Mouse (Mus musculus) liver, embryonic 15.5 days (tissue): ENCODE measurements around the gene Vmn1r5. TPM values are rescaled to one million over a fixed set of nuclear protein-coding genes. Genes with fewer than 3 reads are reported as not detected.
"Not testable (repeated sequence)": the region's sequence is repeated elsewhere in the genome, so short reads cannot be mapped to it uniquely, and the experiment has no call there.

Experiments
- ATAC-seq: fragments of 200-750 bp; cut with Nextera tagmentation; 2 replicates; pipeline ENCODE4 v1.8.0; 2017; ENCODE audit warnings: moderate number of reproducible peaks, mild to moderate bottlenecking, moderate library complexity; ENCODE audit not compliant: insufficient read depth
- H3K27ac ChIP-seq: fragments of 300-500 bp; sonication (generic); replicated peaks from 2 replicates; pipeline ENCODE4 v1.5.1; 2015; ENCODE audit warnings: mild to moderate bottlenecking, inconsistent platforms
- H3K27me3 ChIP-seq: fragments of 300-500 bp; sonication (generic); 2 replicates; pipeline ENCODE4 v1.6.1; 2015; ENCODE audit warnings: mild to moderate bottlenecking, inconsistent platforms
- H3K36me3 ChIP-seq: fragments of 300-500 bp; sonication (generic); replicated peaks from 2 replicates; pipeline ENCODE4 v1.6.1; 2015; ENCODE audit warnings: moderate library complexity, mild to moderate bottlenecking, inconsistent platforms
- H3K4me1 ChIP-seq: fragments of 300-500 bp; sonication (generic); replicated peaks from 2 replicates; pipeline ENCODE4 v1.6.1; 2015; ENCODE audit warnings: inconsistent platforms
- H3K4me2 ChIP-seq: fragments of 300-500 bp; sonication (generic); 2 replicates; pipeline ENCODE4 v1.6.1; 2015; ENCODE audit warnings: moderate library complexity, mild to moderate bottlenecking, inconsistent platforms
- H3K4me3 ChIP-seq: fragments of 300-500 bp; sonication (generic); replicated peaks from 2 replicates; pipeline ENCODE4 v1.5.1; 2015; ENCODE audit warnings: mild to moderate bottlenecking, inconsistent platforms
- H3K9ac ChIP-seq: fragments of 300-500 bp; sonication (generic); 2 replicates; pipeline ENCODE4 v1.6.1; 2015; ENCODE audit warnings: moderate library complexity, mild to moderate bottlenecking, inconsistent platforms
- H3K9me3 ChIP-seq: fragments of 300-500 bp; sonication (generic); replicated peaks from 2 replicates; pipeline ENCODE4 v1.6.1; 2016; ENCODE audit warnings: inconsistent platforms
- WGBS: fragments of 180-500 bp; shearing (Covaris S2); methylation state at CpG from one replicate; pipeline ENCODE4 v1.1.7; 2015; ENCODE audit warnings: mixed read lengths; ENCODE audit not compliant: insufficient replicate concordance; 5-methylcytosine and 5-hydroxymethylcytosine counted together
- polyA plus RNA-seq: library from polyadenylated mRNA; unstranded; fragments of >200 nt; fragmentation: Nextera tagmentation; extraction: Ambion mirVana; gene quantifications from 2 replicates; pipeline ENCODE4 v1.2.1, GENCODE M21; 2015

Vmn1r5 gene
- not detected in 2 replicates for polyA plus RNA-seq

DNA sequence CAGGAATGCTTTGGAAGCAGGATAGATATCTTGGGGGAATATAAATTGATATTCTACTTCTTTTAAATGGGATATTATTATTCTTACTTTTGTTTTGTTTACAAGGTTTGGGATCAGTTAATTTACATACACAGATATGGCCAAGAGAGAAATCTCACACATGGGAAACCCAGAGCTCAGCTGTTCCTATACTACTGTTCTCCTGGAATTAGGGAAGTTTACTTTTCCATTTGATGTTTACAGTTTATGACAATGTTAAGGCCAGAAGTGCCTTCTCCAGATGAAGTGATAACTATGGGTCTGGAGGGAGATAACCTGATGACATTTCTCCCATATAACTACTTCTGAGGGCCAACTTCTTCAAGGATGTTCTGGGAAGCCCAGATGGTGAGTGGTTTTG is at the start of gene Vmn1r5:
Gene Vmn1r5, plus strand, starts transcription at position 301 of the 400 bp plus-strand sequence.
- Histone ChIP-seq H3K27ac (no peak within 1 kb of the TSS), H3K27me3 (no peaks in the 10 kb centered on the region), H3K4me3 (no peak within 1 kb of the TSS), H3K36me3 (no peaks in the 10 kb centered on the region), H3K4me1 (no peaks in the 10 kb centered on the region), H3K9me3 (no peaks in the 10 kb centered on the region), H3K4me2 (no peak within 1 kb of the TSS), H3K9ac (no peak within 1 kb of the TSS)
- no peak for ATAC-seq

GRCm38 (mm10) chr6:56923331-56923725 is 46.7 kb upstream of the Vmn1r5 start:
- peak overlapping the region; percentile 79 for H3K4me3 ChIP-seq
- peaks cover 45% of the 10 kb centered on the region for H3K4me1 ChIP-seq
- H3K4me2 ChIP-seq: peak overlapping the region; percentile 80
- H3K27me3 ChIP-seq: no peaks in the 10 kb centered on the region
- H3K9me3 ChIP-seq: no peaks in the 10 kb centered on the region
- H3K36me3 ChIP-seq: no peaks in the 10 kb centered on the region
- H3K9ac ChIP-seq: peak overlapping the region; percentile 88
- peak overlapping the region; percentile 94 for H3K27ac ChIP-seq
- peak; percentile 42 for ATAC-seq
- 0% methylated on average over 25 of the region's 25 CpGs for WGBS

- 3% methylated on average over 64 of the region's 64 CpGs for WGBS
Measured at GRCm38 (mm10) chr6:56923726-56924707, 46.1 kb upstream of the Vmn1r5 start, which contains the start of the genes Nt5c3 and Vmn1r4. Nt5c3 (minus strand) TSS chr6:56923932. Vmn1r4 (plus strand) TSS chr6:56924015.

GRCm38 (mm10) chr6:56931648-56932415 is 38.2 kb upstream of the Vmn1r5 start:
- no peak for ATAC-seq
- Histone ChIP-seq H3K9ac (no peak overlapping the region), H3K9me3 (no peaks in the 10 kb centered on the region), H3K27ac (no peak overlapping the region), H3K4me2 (no peak overlapping the region), H3K36me3 (no peaks in the 10 kb centered on the region), H3K4me3 (no peak overlapping the region), H3K27me3 (peaks cover 24% of the 10 kb centered on the region), H3K4me1 (no peaks in the 10 kb centered on the region)
- WGBS: 46% methylated on average over 4 of the region's 4 CpGs

More at GRCm38 (mm10) chr6:56923726-56924707, 46.1 kb upstream of the Vmn1r5 start, which contains the start of the genes Nt5c3 and Vmn1r4:
- no peaks in the 10 kb centered on the region for H3K36me3 ChIP-seq
- peak; percentile 85 for ATAC-seq
- H3K27me3 ChIP-seq: no peaks in the 10 kb centered on the region
- H3K9ac ChIP-seq: peak within 1 kb of the TSS; percentile 88
- peak within 1 kb of the TSS; percentile 80 for H3K4me2 ChIP-seq
- peaks cover 38% of the 10 kb centered on the region for H3K4me1 ChIP-seq
- H3K27ac ChIP-seq: peak within 1 kb of the TSS; percentile 94
- H3K4me3 ChIP-seq: peak within 1 kb of the TSS; percentile 79
- H3K9me3 ChIP-seq: no peaks in the 10 kb centered on the region

- no peak overlapping the region for H3K27ac ChIP-seq
- no peak for ATAC-seq
- peaks cover 24% of the 10 kb centered on the region for H3K27me3 ChIP-seq
- no peak overlapping the region for H3K4me2 ChIP-seq
- H3K9ac ChIP-seq: no peak overlapping the region
- 34% methylated on average over 2 of the region's 2 CpGs for WGBS
- no peaks in the 10 kb centered on the region for H3K4me1 ChIP-seq
- no peaks in the 10 kb centered on the region for H3K36me3 ChIP-seq
- no peak overlapping the region for H3K4me3 ChIP-seq
- H3K9me3 ChIP-seq: no peaks in the 10 kb centered on the region
Measured at GRCm38 (mm10) chr6:56932464-56932863, 37.6 kb upstream of the Vmn1r5 start.

DNA sequence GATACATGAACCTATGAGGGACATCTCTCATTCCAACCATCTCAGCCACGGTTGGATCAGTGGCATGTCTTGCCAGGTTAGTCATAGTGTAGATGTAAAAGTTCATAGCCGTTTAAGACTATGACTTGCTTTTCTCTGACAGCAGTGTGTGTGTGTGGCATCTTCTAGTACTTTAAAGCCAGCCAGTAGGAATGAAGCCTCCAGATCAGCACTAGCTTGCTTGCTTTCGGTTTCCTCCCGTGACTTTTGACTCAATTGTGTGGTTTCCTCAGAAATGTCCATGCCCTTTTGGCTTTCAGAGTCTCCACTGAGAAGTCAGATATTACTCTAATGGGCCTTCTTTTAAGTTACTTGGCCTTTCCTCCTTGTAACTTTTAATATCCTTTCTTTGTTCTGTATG is 35.7 kb upstream of the Vmn1r5 start:
- H3K9ac ChIP-seq: no peak overlapping the region
- H3K27ac ChIP-seq: no peak overlapping the region
- H3K36me3 ChIP-seq: no peaks in the 10 kb centered on the region
- no peak overlapping the region for H3K4me2 ChIP-seq
- peaks cover 24% of the 10 kb centered on the region for H3K27me3 ChIP-seq
- no peak overlapping the region for H3K4me3 ChIP-seq
- no peaks in the 10 kb centered on the region for H3K4me1 ChIP-seq
- H3K9me3 ChIP-seq: no peaks in the 10 kb centered on the region
- 48% methylated on average over 4 of the region's 4 CpGs for whole genome bisulfite sequencing
- ATAC-seq: no peak

DNA sequence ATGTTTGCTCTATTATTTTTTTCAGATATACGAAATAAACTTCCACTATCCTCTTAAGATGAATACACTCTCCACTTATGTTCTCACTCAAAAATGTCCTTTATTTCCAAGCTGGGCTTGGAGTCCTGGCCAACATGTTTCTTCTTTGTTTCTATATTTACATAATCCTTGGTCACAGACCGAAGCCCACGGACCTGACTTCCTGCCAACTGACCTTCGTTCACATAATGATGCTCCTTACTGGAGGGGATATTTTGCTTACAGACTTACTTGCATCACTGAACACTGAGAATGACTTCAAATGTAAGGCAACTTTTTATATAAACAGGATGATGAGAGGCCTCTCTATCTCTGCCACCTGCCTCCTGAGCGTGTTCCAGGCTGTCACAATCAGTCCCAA is 13.6 kb upstream of the Vmn1r5 start:
- H3K4me1 ChIP-seq: no peaks in the 10 kb centered on the region
- no peaks in the 10 kb centered on the region for H3K27me3 ChIP-seq
- H3K36me3 ChIP-seq: no peaks in the 10 kb centered on the region
- no peak overlapping the region for H3K9ac ChIP-seq
- 61% methylated on average over 5 of the region's 5 CpGs for WGBS
- ATAC-seq: no peak
- H3K4me3 ChIP-seq: no peak overlapping the region
- H3K27ac ChIP-seq: no peak overlapping the region
- H3K4me2 ChIP-seq: no peak overlapping the region
- no peaks in the 10 kb centered on the region for H3K9me3 ChIP-seq

GRCm38 (mm10) chr6:56996943-56997342 is 26.9 kb downstream of the Vmn1r5 start, which contains the start of gene Vmn1r6:
Vmn1r6 (plus strand) TSS chr6:56997243.
- Histone ChIP-seq H3K4me2 (no peak within 1 kb of the TSS), H3K9me3 (no peaks in the 10 kb centered on the region), H3K36me3 (no peaks in the 10 kb centered on the region), H3K27me3 (no peaks in the 10 kb centered on the region), H3K27ac (no peak within 1 kb of the TSS), H3K4me1 (no peaks in the 10 kb centered on the region), H3K9ac (no peak within 1 kb of the TSS), H3K4me3 (no peak within 1 kb of the TSS)
- ATAC-seq: no peak
- WGBS: 55% methylated on average over 2 of the region's 2 CpGs

- H3K27ac ChIP-seq, H3K4me1 ChIP-seq, H3K27me3 ChIP-seq, H3K36me3 ChIP-seq, ATAC-seq, H3K4me2 ChIP-seq, H3K9ac ChIP-seq, H3K4me3 ChIP-seq, H3K9me3 ChIP-seq: not testable (repeated sequence)
- 57% methylated on average over 2 of the region's 2 CpGs for WGBS
Measured at GRCm38 (mm10) chr6:57025224-57025623, 55.2 kb downstream of the Vmn1r5 start, which contains the start of gene Vmn1r7. Vmn1r7 (minus strand) TSS chr6:57025324.

DNA sequence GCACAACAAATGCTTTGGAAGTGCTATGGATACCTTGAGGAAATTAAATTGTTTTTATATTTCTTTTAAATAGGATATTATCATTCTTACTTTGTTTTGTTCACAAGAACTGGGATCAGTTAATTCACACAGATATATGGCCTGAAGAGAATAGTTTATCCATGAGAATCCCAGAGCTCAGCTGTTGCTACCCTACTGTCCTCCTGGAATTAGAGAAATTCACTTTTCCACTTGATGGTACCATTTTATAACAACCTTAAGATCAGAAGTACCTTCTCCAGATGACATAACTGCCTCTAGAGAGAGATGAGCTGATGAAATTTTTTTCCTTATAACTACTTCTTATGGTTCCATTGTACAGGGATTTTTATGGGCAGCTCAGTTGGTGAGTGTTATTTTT is 61.9 kb downstream of the Vmn1r5 start, which contains the start of gene Vmn1r8:
Gene Vmn1r8, plus strand, starts transcription at position 301 of the 400 bp plus-strand sequence.
- H3K27ac ChIP-seq: no peak within 1 kb of the TSS
- no peak within 1 kb of the TSS for H3K4me2 ChIP-seq
- no peak for ATAC-seq

GRCm38 (mm10) chr6:57034674-57035073 is 64.6 kb downstream of the Vmn1r5 start:
- 35% methylated on average over 2 of the region's 2 CpGs for WGBS
- Histone ChIP-seq H3K27ac (no peak overlapping the region), H3K4me1 (no peaks in the 10 kb centered on the region), H3K27me3 (no peaks in the 10 kb centered on the region), H3K9me3 (no peaks in the 10 kb centered on the region), H3K36me3 (no peaks in the 10 kb centered on the region), H3K4me3 (no peak overlapping the region), H3K9ac (no peak overlapping the region), H3K4me2 (no peak overlapping the region)
- ATAC-seq: no peak

More for the DNA sequence above, 61.9 kb downstream of the Vmn1r5 start, which contains the start of gene Vmn1r8:
- no peaks in the 10 kb centered on the region for H3K9me3 ChIP-seq
- no peaks in the 10 kb centered on the region for H3K27me3 ChIP-seq
- H3K4me3 ChIP-seq: no peak within 1 kb of the TSS
- H3K36me3 ChIP-seq: no peaks in the 10 kb centered on the region
- no peak within 1 kb of the TSS for H3K9ac ChIP-seq
- no peaks in the 10 kb centered on the region for H3K4me1 ChIP-seq
